Mouse (Mus musculus) erythroid progenitor cell, adult 5-6 weeks (primary cell): Measurements from ENCODE around the gene Entpd1. TPM values are rescaled to one million over a fixed set of nuclear protein-coding genes. Genes with fewer than 3 reads are reported as not detected.
A peak's percentile ranks its signal among the peaks of the same experiment; 100 is the strongest.

Source experiments
- ATAC-seq: replicated peaks from 2 replicates; pipeline ENCODE4 v1.8.0; 2016; ENCODE audit warnings: moderate number of reproducible peaks, mild to moderate bottlenecking, moderate TSS enrichment, inconsistent platforms; ENCODE audit not compliant: poor library complexity, low FRiP score, severe bottlenecking
- total RNA-seq, 2 experiments: library from RNA; stranded (forward) in 1 of 2; stranded (reverse) in 1 of 2; fragments of 150-400 nt in 1 of 2; fragments of 186-747, 209-891 nt in 1 of 2; gene quantifications; 2 replicates each; pipeline versions ENCODE4 v1.2.3 to v1.2.4; 2015 to 2017; ENCODE audit warnings: low replicate concordance in 2 of 2

Gene Entpd1
- total RNA-seq, 2 experiments from 2014 or later = 6.4 to 10.5 TPM

GRCm38 (mm10) chr19:40660510-40660909, 48.3 kb downstream of the Entpd1 start:
- ATAC-seq = no peak

- no peak for ATAC-seq
These were observed 48.9 kb downstream of the Entpd1 start for GRCm38 (mm10) chr19:40661108-40661507.

GRCm38 (mm10) chr19:40661874-40662273, 49.7 kb downstream of the Entpd1 start:
- ATAC-seq = no peak

DNA sequence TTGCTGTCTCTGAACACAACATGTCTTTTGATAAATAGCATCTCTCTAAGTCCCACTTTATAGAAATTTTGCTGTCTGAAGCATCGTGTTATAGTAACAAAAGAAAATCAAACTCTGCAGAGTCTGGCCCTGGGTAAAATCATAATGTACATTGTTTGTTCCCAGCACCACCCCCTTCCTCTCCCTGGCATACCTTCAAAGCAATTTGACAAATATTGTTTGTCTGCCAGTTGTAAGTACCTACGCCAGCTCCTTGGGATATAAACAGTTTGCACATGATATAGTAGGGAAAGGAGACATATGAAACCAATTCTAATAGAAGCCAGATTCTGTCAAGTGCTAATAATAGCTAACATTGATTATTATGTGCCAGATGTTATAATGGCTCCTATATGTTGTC, 50.6 kb downstream of the Entpd1 start:
- no peak for ATAC-seq

- ATAC-seq = no peak
These were observed 53.6 kb downstream of the Entpd1 start for GRCm38 (mm10) chr19:40665778-40666177.

DNA sequence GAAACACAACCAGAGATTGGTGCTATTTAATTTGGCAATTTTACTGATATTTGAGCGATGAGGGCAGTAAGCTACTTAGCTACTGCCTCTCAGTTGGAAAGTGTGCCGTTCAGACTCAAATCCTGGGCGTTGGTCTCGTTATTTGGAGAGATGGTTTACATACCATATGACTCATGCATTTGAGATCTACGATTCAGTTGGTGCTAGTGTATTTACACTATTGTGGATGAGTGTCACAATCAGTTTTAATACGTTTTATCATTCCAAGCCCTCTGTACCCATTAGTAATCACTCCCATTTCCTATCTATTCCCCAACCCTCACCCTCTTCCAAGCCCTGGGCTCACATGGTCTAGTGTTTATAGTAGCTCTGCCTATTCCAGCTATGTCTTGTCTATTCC, 54.9 kb downstream of the Entpd1 start:
- no peak for ATAC-seq

GRCm38 (mm10) chr19:40675329-40675728, 63.2 kb downstream of the Entpd1 start:
- ATAC-seq = no peak

GRCm38 (mm10) chr19:40678087-40678486, 65.9 kb downstream of the Entpd1 start:
- ATAC-seq = no peak

GRCm38 (mm10) chr19:40678532-40679307, 66.6 kb downstream of the Entpd1 start:
- ATAC-seq = no peak

DNA sequence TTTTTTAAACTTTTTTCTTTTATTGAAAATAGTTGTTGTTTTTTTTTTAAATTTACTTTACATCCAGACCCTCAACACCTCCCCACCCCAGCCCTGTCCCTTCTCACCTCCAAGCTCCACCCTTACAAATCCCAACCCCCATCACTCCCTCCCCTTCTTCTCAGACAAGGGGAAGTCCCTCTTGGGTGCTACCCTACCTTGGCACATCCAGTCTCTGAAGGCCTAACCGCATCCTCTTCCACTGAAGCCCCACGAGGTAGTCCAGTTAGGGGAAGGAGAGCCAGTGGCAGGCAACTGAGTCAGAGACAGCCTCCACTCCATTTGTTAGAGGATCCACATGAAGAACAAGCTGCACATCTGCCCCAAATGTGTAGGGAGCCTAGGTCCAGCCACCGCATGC, 67.5 kb downstream of the Entpd1 start:
- no peak for ATAC-seq

DNA sequence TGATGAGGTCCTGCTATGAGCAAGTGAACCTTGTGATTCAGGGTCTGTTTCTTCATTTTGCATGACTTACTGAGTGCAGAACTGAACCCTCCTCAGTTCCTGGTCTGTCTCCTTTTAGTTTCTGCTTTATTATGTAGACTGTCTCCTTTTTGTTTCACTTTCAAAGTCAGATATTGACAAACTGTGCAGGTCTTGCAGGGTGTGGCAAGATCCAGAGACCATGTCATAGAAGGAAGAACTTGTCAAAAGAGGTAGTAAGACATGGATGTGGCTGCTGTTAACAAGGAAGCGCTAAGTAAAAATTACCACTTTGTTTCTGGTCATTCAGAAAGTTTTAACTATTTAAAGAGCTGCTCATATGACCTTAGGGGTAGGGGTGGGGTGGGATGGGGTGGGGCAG, 72.0 kb downstream of the Entpd1 start:
- ATAC-seq = no peak

DNA sequence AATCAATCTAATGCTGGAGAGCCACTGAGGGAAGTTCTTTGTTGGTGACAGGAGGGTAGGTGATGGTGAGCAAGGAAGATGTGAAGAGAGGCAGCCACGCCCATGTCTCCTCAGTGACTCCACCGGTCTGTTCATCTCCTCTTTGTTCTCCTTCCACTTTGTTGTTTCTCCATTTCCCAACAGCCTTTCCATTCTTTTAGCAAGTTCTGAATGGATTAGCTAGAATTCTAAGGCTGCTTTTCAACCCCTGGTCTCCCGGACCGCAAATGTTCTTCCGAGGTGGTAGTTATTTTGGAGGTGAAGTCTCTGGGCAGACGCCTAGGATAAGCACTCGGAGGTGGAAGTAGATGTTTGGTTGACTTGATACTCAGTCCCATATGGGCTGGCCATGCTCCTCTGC, 72.4 kb downstream of the Entpd1 start:
- no peak for ATAC-seq

- no peak for ATAC-seq
These were observed 75.2 kb downstream of the Entpd1 start for GRCm38 (mm10) chr19:40687291-40687927.

DNA sequence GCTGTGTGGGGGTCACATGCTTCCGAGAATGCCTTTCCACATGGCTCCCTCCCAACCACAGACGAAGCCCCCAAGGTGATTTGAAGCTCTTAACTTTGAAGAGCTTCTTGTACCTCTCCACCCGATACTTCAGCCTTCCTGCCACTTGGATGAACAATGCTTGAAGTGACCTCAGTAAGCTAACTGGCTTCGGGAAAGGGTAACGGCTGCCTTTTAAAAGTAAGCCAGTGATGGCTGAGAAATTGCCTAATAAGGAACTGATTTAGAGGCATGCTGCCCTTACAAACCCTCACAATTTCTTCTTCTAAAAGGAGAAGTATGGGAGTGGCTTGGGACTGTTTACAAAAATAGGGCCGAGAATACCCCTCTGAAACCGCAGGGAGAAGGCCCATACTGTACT, 81.0 kb downstream of the Entpd1 start:
- 0 out of 2 replicates have a peak, but pooled peaks have one; percentile 6 for ATAC-seq

GRCm38 (mm10) chr19:40696116-40696515, 84.0 kb downstream of the Entpd1 start:
- ATAC-seq = no peak

- no peak for ATAC-seq
These were observed 86.1 kb downstream of the Entpd1 start for GRCm38 (mm10) chr19:40698103-40698853.

DNA sequence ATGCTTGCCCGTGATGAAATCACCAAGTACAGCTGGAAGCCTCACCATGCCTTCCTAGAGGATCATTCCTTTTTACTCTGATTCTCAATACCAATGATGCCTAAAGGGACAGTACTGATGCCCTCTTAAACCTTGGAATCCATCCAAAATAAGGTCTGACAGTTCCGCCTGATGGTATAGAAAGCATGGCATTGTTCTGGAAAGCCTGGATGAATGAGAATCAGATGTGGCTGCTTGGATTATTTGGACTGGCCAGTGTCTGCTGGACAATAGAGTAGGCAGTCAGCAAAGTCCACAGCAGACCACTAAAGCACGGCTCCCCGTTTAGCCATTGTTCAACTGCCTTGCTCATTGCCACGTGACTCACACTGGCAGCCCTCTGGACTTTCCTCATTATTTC, 87.7 kb downstream of the Entpd1 start:
- no peak for ATAC-seq

DNA sequence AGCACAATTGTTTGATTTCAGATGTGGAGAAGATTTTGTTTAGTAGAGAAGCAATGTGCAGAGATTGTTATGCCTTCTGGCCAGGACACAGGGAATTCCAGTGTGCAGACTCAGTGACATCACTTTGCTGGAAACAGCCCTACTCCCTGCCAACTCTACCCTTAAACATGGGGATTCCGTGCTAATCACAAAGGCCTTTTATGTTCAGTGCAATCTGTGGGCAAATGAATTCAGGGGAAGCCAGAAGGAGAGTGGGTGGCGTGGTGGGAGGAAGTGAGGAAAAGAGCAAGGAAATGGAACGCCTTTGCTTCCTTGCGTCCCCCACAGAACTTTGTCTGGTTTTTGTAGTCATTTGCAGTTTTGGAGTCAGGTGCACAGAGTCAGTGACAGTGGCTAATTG, 90.2 kb downstream of the Entpd1 start:
- no peak for ATAC-seq

DNA sequence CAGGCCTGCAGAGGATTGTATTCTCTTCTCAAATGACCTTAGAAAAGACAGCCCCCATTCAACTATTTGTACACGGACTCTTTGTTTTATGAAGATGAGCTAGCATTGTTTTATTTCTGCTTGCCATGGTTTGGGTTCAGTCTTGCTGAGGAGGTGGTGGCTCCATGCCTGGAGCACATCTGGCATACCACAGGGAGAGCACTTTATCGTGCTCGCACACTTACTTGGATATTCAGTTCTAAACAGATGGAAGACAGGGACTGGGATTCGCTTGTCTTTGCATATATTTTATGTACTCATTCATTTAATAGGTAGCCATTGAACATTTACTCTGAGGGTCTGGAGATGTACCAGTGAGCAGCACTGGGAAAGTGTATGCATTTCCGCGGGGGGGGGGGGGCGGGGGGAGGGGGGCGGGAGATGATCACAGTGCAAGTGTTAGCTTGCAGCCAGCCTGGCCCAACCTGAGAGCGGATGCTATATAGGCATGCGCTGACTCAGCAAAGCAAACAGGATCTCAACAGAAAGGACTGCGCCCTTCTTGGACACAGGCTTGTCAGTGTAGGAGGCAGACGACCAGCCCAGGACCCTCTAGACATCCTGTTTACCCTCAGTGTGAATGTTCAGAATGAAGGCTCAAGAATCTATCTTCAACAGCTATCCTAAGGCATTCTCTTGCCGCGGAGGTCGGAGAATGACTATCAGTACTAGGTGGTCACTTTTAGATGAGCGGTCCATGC, 100.9 kb downstream of the Entpd1 start:
- ATAC-seq = no peak

- no peak for ATAC-seq
These were observed 102.5 kb downstream of the Entpd1 start for GRCm38 (mm10) chr19:40714700-40715099.
